Mouse (Mus musculus) forebrain, embryonic 10.5 days (tissue): ENCODE data around the gene Gm47841. TPM values are rescaled to one million over a fixed set of nuclear protein-coding genes. Genes with fewer than 3 reads are reported as not detected.
A peak's percentile ranks its signal among the peaks of the same experiment; 100 is the strongest.

Source experiments
- DNase-seq: peaks from one replicate; pipeline ENCODE4 v3.0.0-alpha.2; 2017; ENCODE audit warnings: low spot score; ENCODE audit errors: extremely low spot score
- H3K27ac ChIP-seq: fragments of 300-500 bp; sonication (generic); 2 replicates; pipeline ENCODE4 v1.5.1; 2016; ENCODE audit warnings: mild to moderate bottlenecking
- H3K27me3 ChIP-seq: fragments of 300-500 bp; sonication (generic); 2 replicates; pipeline ENCODE4 v1.6.1; 2016; ENCODE audit warnings: mild to moderate bottlenecking; ENCODE audit not compliant: poor library complexity, severe bottlenecking
- H3K36me3 ChIP-seq: fragments of 300-500 bp; sonication (generic); replicated peaks from 2 replicates; pipeline ENCODE4 v1.6.1; 2016; ENCODE audit warnings: mild to moderate bottlenecking, moderate library complexity
- H3K4me1 ChIP-seq: fragments of 300-500 bp; sonication (generic); 2 replicates; pipeline ENCODE4 v1.6.1; 2016
- H3K4me3 ChIP-seq: fragments of 300-500 bp; sonication (generic); 2 replicates; pipeline ENCODE4 v1.5.1; 2016; ENCODE audit warnings: mild to moderate bottlenecking, moderate library complexity
- H3K9me3 ChIP-seq: fragments of 300-500 bp; sonication (generic); 2 replicates; pipeline ENCODE4 v1.6.1; 2016; ENCODE audit warnings: mild to moderate bottlenecking, moderate library complexity
- WGBS: fragments of 180-500 bp; shearing (Covaris S2); methylation state at CpG from one replicate; pipeline ENCODE4 v1.1.7; 2016; 5-methylcytosine and 5-hydroxymethylcytosine counted together
- polyA plus RNA-seq: library from polyadenylated mRNA; unstranded; fragments of >200 nt; fragmentation: Nextera tagmentation; extraction: Ambion mirVana; gene quantifications from 2 replicates; pipeline ENCODE4 v1.2.1, GENCODE M21; 2016

The Gm47841 gene
- polyA plus RNA-seq, 1 experiment from 2014 or later, result not detected

GRCm38 (mm10) chr15:101051869-101052268, 4.7 kb upstream of the Gm47841 start:
- no peak overlapping the region for H3K27ac ChIP-seq
- H3K4me3 ChIP-seq, result no peak overlapping the region
- peaks cover 56% of the 10 kb centered on the region for H3K4me1 ChIP-seq
- H3K36me3 ChIP-seq, result peaks cover 44% of the 10 kb centered on the region
- peaks cover 99% of the 10 kb centered on the region for H3K27me3 ChIP-seq
- H3K9me3 ChIP-seq, result no peaks in the 10 kb centered on the region
- DNase-seq, result no peak
- 64% methylated on average over 10 of the region's 10 CpGs for WGBS

- Histone ChIP-seq H3K27me3 (peaks cover 99% of the 10 kb centered on the region), H3K27ac (no peak overlapping the region), H3K4me3 (no peak overlapping the region), H3K36me3 (peaks cover 35% of the 10 kb centered on the region), H3K9me3 (no peaks in the 10 kb centered on the region), H3K4me1 (peaks cover 51% of the 10 kb centered on the region)
- no peak for DNase-seq
- 46% methylated on average over 5 of the region's 5 CpGs for WGBS
Measured at GRCm38 (mm10) chr15:101048338-101048896, 1.2 kb upstream of the Gm47841 start.

GRCm38 (mm10) chr15:101046527-101047193, 537 bp downstream of the Gm47841 start:
- no peaks in the 10 kb centered on the region for H3K9me3 ChIP-seq
- peak overlapping the region; percentile 79 for H3K27ac ChIP-seq
- DNase-seq, result peak; percentile 62
- peaks cover 20% of the 10 kb centered on the region for H3K36me3 ChIP-seq
- H3K4me3 ChIP-seq, result peak overlapping the region; percentile 54
- WGBS, result under 1% methylated on average over 77 of the region's 77 CpGs
- peaks cover 96% of the 10 kb centered on the region for H3K27me3 ChIP-seq
- peaks cover 33% of the 10 kb centered on the region for H3K4me1 ChIP-seq

GRCm38 (mm10) chr15:101046039-101046526, 1.1 kb downstream of the Gm47841 start:
- no peaks in the 10 kb centered on the region for H3K9me3 ChIP-seq
- peaks cover 20% of the 10 kb centered on the region for H3K36me3 ChIP-seq
- H3K27me3 ChIP-seq, result peaks cover 96% of the 10 kb centered on the region
- peak overlapping the region; percentile 54 for H3K4me3 ChIP-seq
- peak; percentile 52 for DNase-seq
- H3K4me1 ChIP-seq, result peaks cover 32% of the 10 kb centered on the region
- WGBS, result under 1% methylated on average over 43 of the region's 43 CpGs
- peak overlapping the region; percentile 79 for H3K27ac ChIP-seq

- peaks cover 16% of the 10 kb centered on the region for H3K36me3 ChIP-seq
- DNase-seq, result no peak
- H3K4me3 ChIP-seq, result no peak overlapping the region
- H3K27me3 ChIP-seq, result peaks cover 96% of the 10 kb centered on the region
- H3K9me3 ChIP-seq, result no peaks in the 10 kb centered on the region
- H3K4me1 ChIP-seq, result peaks cover 38% of the 10 kb centered on the region
- 51% methylated on average over 6 of the region's 6 CpGs for WGBS
- H3K27ac ChIP-seq, result no peak overlapping the region
Measured at GRCm38 (mm10) chr15:101044531-101044930, 2.7 kb downstream of the Gm47841 start.

- H3K4me1 ChIP-seq, result peaks cover 32% of the 10 kb centered on the region
- H3K36me3 ChIP-seq, result peaks cover 18% of the 10 kb centered on the region
- peak; percentile 63 for DNase-seq
- WGBS, result 22% methylated on average over 6 of the region's 6 CpGs
- H3K9me3 ChIP-seq, result no peaks in the 10 kb centered on the region
- H3K4me3 ChIP-seq, result no peak overlapping the region
- H3K27ac ChIP-seq, result no peak overlapping the region
- H3K27me3 ChIP-seq, result peaks cover 95% of the 10 kb centered on the region
Measured at GRCm38 (mm10) chr15:101042613-101043012, 4.6 kb downstream of the Gm47841 start.

- Histone ChIP-seq H3K4me3 (no peak overlapping the region), H3K27ac (no peak overlapping the region), H3K9me3 (no peaks in the 10 kb centered on the region), H3K27me3 (peaks cover 89% of the 10 kb centered on the region), H3K4me1 (peaks cover 26% of the 10 kb centered on the region), H3K36me3 (peaks cover 18% of the 10 kb centered on the region)
- WGBS, result 69% methylated on average over 6 of the region's 6 CpGs
- no peak for DNase-seq
Measured at GRCm38 (mm10) chr15:101041966-101042365, 5.2 kb downstream of the Gm47841 start.

- H3K36me3 ChIP-seq, result peaks cover 26% of the 10 kb centered on the region
- H3K27me3 ChIP-seq, result peaks cover 66% of the 10 kb centered on the region
- no peak for DNase-seq
- WGBS, result 52% methylated on average over 17 of the region's 17 CpGs
- H3K4me3 ChIP-seq, result peak overlapping the region; percentile 14; the same call in 1 of the 2 replicates
- H3K4me1 ChIP-seq, result peaks cover 10% of the 10 kb centered on the region; the same call in 1 of the 2 replicates
- H3K27ac ChIP-seq, result no peak overlapping the region
- H3K9me3 ChIP-seq, result no peaks in the 10 kb centered on the region
Measured at GRCm38 (mm10) chr15:101039651-101040050, 7.5 kb downstream of the Gm47841 start.

- H3K27ac ChIP-seq, result no peak overlapping the region
- H3K4me3 ChIP-seq, result no peak overlapping the region
- H3K9me3 ChIP-seq, result no peaks in the 10 kb centered on the region
- DNase-seq, result no peak
- H3K36me3 ChIP-seq, result no peaks in the 10 kb centered on the region; the same call in 1 of the 2 replicates
- H3K27me3 ChIP-seq, result no peaks in the 10 kb centered on the region
- 70% methylated on average over 2 of the region's 2 CpGs for WGBS
- H3K4me1 ChIP-seq, result peaks cover 21% of the 10 kb centered on the region
Measured at GRCm38 (mm10) chr15:101028960-101029359, 18.2 kb downstream of the Gm47841 start.

GRCm38 (mm10) chr15:101011352-101011751, 35.8 kb downstream of the Gm47841 start:
- Histone ChIP-seq H3K4me1 (peaks cover 11% of the 10 kb centered on the region), H3K4me3 (no peak overlapping the region), H3K27me3 (peaks cover 10% of the 10 kb centered on the region), H3K27ac (no peak overlapping the region), H3K9me3 (no peaks in the 10 kb centered on the region), H3K36me3 (peaks cover 10% of the 10 kb centered on the region; the same call in 1 of the 2 replicates)
- no peak for DNase-seq
- 93% methylated on average over 6 of the region's 6 CpGs for WGBS

- H3K36me3 ChIP-seq, result peaks cover 4% of the 10 kb centered on the region; the same call in 1 of the 2 replicates
- no peak overlapping the region for H3K4me3 ChIP-seq
- WGBS, result 93% methylated on average over 14 of the region's 14 CpGs
- peaks cover 21% of the 10 kb centered on the region for H3K27me3 ChIP-seq
- no peak for DNase-seq
- no peaks in the 10 kb centered on the region for H3K9me3 ChIP-seq
- no peak overlapping the region for H3K27ac ChIP-seq
- peaks cover 16% of the 10 kb centered on the region for H3K4me1 ChIP-seq
Measured at GRCm38 (mm10) chr15:101008386-101009010, 38.7 kb downstream of the Gm47841 start.

GRCm38 (mm10) chr15:101007236-101007635, 40.0 kb downstream of the Gm47841 start:
- Histone ChIP-seq H3K9me3 (no peaks in the 10 kb centered on the region), H3K4me1 (peaks cover 16% of the 10 kb centered on the region), H3K27ac (peak overlapping the region; percentile 68), H3K4me3 (peak overlapping the region; percentile 56), H3K27me3 (peaks cover 21% of the 10 kb centered on the region), H3K36me3 (no peaks in the 10 kb centered on the region)
- no peak for DNase-seq
- WGBS, result 74% methylated on average over 7 of the region's 7 CpGs
